Mouse (Mus musculus) heart, adult 11 months (tissue): ENCODE measurements around the gene P2ry2.

ENCODE experiments used
- DNase-seq: peaks from one replicate; pipeline ENCODE4 v3.0.0; 2022

The P2ry2 gene

GRCm38 (mm10) chr7:100979175-100979574 is 33.5 kb downstream of the P2ry2 start:
- peak; percentile 98 for DNase-seq

- DNase-seq: peak; percentile 93
Observed at GRCm38 (mm10) chr7:100978171-100978570, 34.5 kb downstream of the P2ry2 start.

GRCm38 (mm10) chr7:100974135-100974903 is 38.3 kb downstream of the P2ry2 start, which contains the start of gene P2ry6:
Gene P2ry6, minus strand, starts transcription at chr7:100974649.
- peak; percentile 96 for DNase-seq

- peak; percentile 88 for DNase-seq
Observed at GRCm38 (mm10) chr7:100972875-100973274, 39.8 kb downstream of the P2ry2 start.

GRCm38 (mm10) chr7:100968874-100969659 is 43.6 kb downstream of the P2ry2 start:
- DNase-seq: peak; percentile 96

GRCm38 (mm10) chr7:100968376-100968775 is 44.3 kb downstream of the P2ry2 start:
- DNase-seq: no peak

GRCm38 (mm10) chr7:100967850-100968249 is 44.8 kb downstream of the P2ry2 start:
- peak; percentile 94 for DNase-seq

GRCm38 (mm10) chr7:100966014-100966413 is 46.7 kb downstream of the P2ry2 start:
- DNase-seq: peak; percentile 90

- peak; percentile 96 for DNase-seq
Observed at GRCm38 (mm10) chr7:100965079-100965478, 47.6 kb downstream of the P2ry2 start.

- DNase-seq: peak; percentile 98
Observed at GRCm38 (mm10) chr7:100964242-100964641, 48.4 kb downstream of the P2ry2 start.

- DNase-seq: peak; percentile 96
Observed at GRCm38 (mm10) chr7:100963381-100963780, 49.3 kb downstream of the P2ry2 start.

GRCm38 (mm10) chr7:100961146-100961545 is 51.5 kb downstream of the P2ry2 start:
- peak; percentile 96 for DNase-seq

- DNase-seq: no peak
Observed at GRCm38 (mm10) chr7:100960462-100960861, 52.2 kb downstream of the P2ry2 start.

GRCm38 (mm10) chr7:100958426-100958825 is 54.2 kb downstream of the P2ry2 start:
- DNase-seq: no peak

GRCm38 (mm10) chr7:100952686-100953085 is 60.0 kb downstream of the P2ry2 start:
- DNase-seq: peak; percentile 97

GRCm38 (mm10) chr7:100951903-100952302 is 60.8 kb downstream of the P2ry2 start:
- peak; percentile 98 for DNase-seq

GRCm38 (mm10) chr7:100950481-100951010 is 62.1 kb downstream of the P2ry2 start:
- DNase-seq: peak; percentile 99

GRCm38 (mm10) chr7:100950031-100950430 is 62.6 kb downstream of the P2ry2 start:
- no peak for DNase-seq
